ENCODE assay signal across 8 mouse cellular contexts in genomic region chr2:69205791-69206351, GRCm38 (mm10). TPM values are rescaled to one million over a fixed set of nuclear protein-coding genes. Genes with fewer than 3 reads are reported as not detected.
A peak's percentile ranks its signal among the peaks of the same experiment; 100 is the strongest.
DNase-seq lines count a peak whose midpoint lies in the region; ATAC-seq and TF ChIP-seq lines count a peak whose summit lies in the region.

TSS of gene Spc25 (minus strand) at chr2:69206194.

- H3K4me2 ChIP-seq in heart, embryonic 11.5 days: peak within 1 kb of the TSS; percentile 61
- H3K4me2 ChIP-seq in kidney, embryonic 16.5 days (replicated peaks; ENCODE audit: low read depth, low read length): peak within 1 kb of the TSS; percentile 59
- peak within 1 kb of the TSS; percentile 69 for H3K4me2 ChIP-seq in myocyte (ENCODE audit: low read depth)

- peak; percentile 99 for DNase-seq in brain, embryonic 14.5 days (ENCODE audit: low read depth)
- peak; percentile 93 for DNase-seq in liver, adult 2 months (ENCODE audit: extremely low read depth, low read depth, low spot score)
- DNase-seq in splenic B cell, adult 2 months (ENCODE audit: low read depth, low spot score): peak; percentile 97

- peak within 1 kb of the TSS; percentile 91 for H3K9ac ChIP-seq in heart, embryonic 11.5 days (ENCODE audit: low read depth, low read length)
- peak within 1 kb of the TSS; percentile 89 for H3K9ac ChIP-seq in kidney, embryonic 16.5 days (replicated peaks; ENCODE audit: low read length)
- H3K9ac ChIP-seq in liver, adult 2 months (ENCODE audit: low read depth, low read length): peak within 1 kb of the TSS; percentile 80

- H3K27me3 ChIP-seq in C2C12 (ENCODE audit: control insufficient read depth, insufficient read depth, insufficient read length): no peaks in the 10 kb centered on the region
- peaks cover 2% of the 10 kb centered on the region; the same call in 1 of the 2 replicates for H3K27me3 ChIP-seq in erythroblast, embryonic 14.5 days (ENCODE audit: control insufficient read depth)
- H3K27me3 ChIP-seq in heart, embryonic 11.5 days (ENCODE audit: control insufficient read depth, insufficient read depth, low read length): no peaks in the 10 kb centered on the region
- H3K27me3 ChIP-seq in kidney, embryonic 16.5 days (ENCODE audit: insufficient read depth, low read length): no peaks in the 10 kb centered on the region
- no peaks in the 10 kb centered on the region for H3K27me3 ChIP-seq in liver, adult 2 months (ENCODE audit: control insufficient read depth, insufficient read depth, low read length)
- no peaks in the 10 kb centered on the region for H3K27me3 ChIP-seq in myocyte (ENCODE audit: control insufficient read depth, insufficient read depth, insufficient read length)
- no peaks in the 10 kb centered on the region for H3K27me3 ChIP-seq in splenic B cell, adult 2 months (ENCODE audit: control insufficient read depth, insufficient read depth, low read length, poor library complexity, severe bottlenecking)

- WGBS in heart, embryonic 11.5 days (ENCODE audit: insufficient replicate concordance): under 1% methylated on average over 45 of the region's 46 CpGs
- WGBS in kidney, embryonic 16.5 days: under 1% methylated on average over 46 of the region's 46 CpGs
- 1% methylated on average over 46 of the region's 46 CpGs for WGBS in liver, adult 2 months

- H3K36me3 ChIP-seq in C2C12 (ENCODE audit: control insufficient read depth, insufficient read depth) (peaks cover 28% of the 10 kb centered on the region), myocyte (ENCODE audit: control insufficient read depth, insufficient read depth) (no peaks in the 10 kb centered on the region)
- H3K36me3 ChIP-seq in erythroblast, embryonic 14.5 days (ENCODE audit: control insufficient read depth): peaks cover 42% of the 10 kb centered on the region
- peaks cover 10% of the 10 kb centered on the region for H3K36me3 ChIP-seq in heart, embryonic 11.5 days (ENCODE audit: control insufficient read depth, insufficient read depth, low read length)
- peaks cover 16% of the 10 kb centered on the region for H3K36me3 ChIP-seq in kidney, embryonic 16.5 days (ENCODE audit: insufficient read depth, low read length)
- no peaks in the 10 kb centered on the region for H3K36me3 ChIP-seq in liver, adult 2 months (ENCODE audit: control insufficient read depth, insufficient read depth, low read length)
- H3K36me3 ChIP-seq in splenic B cell, adult 2 months (ENCODE audit: control insufficient read depth, insufficient read depth, low read length, poor library complexity, severe bottlenecking): no peaks in the 10 kb centered on the region

- peak; percentile 37; the same call in 1 of the 2 replicates for TF ChIP-seq POLR2A in brain, embryonic 14.5 days (IDR thresholded peaks at IDR 0.05; ENCODE audit: borderline replicate concordance, extremely low read depth, insufficient read depth, insufficient read length, poor library complexity, severe bottlenecking)
- TF ChIP-seq POLR2A in liver, adult 2 months (IDR thresholded peaks at IDR 0.05; ENCODE audit: extremely low read depth, insufficient read depth, low read length): peak; percentile 66; the same call in 1 of the 2 replicates
- TF ChIP-seq POLR2A in myocyte (IDR thresholded peaks at IDR 0.05; ENCODE audit: insufficient read length, low read depth): peak; percentile 77

- no peak for TF ChIP-seq CTCF in C2C12 (IDR thresholded peaks at IDR 0.05; ENCODE audit: control insufficient read depth, insufficient read depth, insufficient read length)
- TF ChIP-seq CTCF in brain, embryonic 14.5 days (IDR thresholded peaks at IDR 0.05; ENCODE audit: borderline replicate concordance, extremely low read depth, insufficient read depth, insufficient read length): 0 out of 2 replicates have a peak, but pooled peaks have one; percentile 7
- 0 out of 2 replicates have a peak, but pooled peaks have one; percentile 19 for TF ChIP-seq CTCF in liver, adult 2 months (IDR thresholded peaks at IDR 0.05; ENCODE audit: low read depth, low read length)

- peaks cover 16% of the 10 kb centered on the region for H3K79me3 ChIP-seq in C2C12 (ENCODE audit: low read depth)

- H3K27ac ChIP-seq in heart, embryonic 11.5 days (ENCODE audit: low read depth, low read length): peak within 1 kb of the TSS; percentile 58; the same call in 1 of the 2 replicates
- peak within 1 kb of the TSS; percentile 93 for H3K27ac ChIP-seq in kidney, embryonic 16.5 days (ENCODE audit: low read length)
- peak within 1 kb of the TSS; percentile 19; the same call in 1 of the 2 replicates for H3K27ac ChIP-seq in liver, adult 2 months (replicated peaks; ENCODE audit: insufficient read depth, low read depth, low read length)

- H3K4me3 ChIP-seq in C2C12 (ENCODE audit: insufficient read depth, poor library complexity, severe bottlenecking): peak within 1 kb of the TSS; percentile 76
- peak within 1 kb of the TSS; percentile 100 for H3K4me3 ChIP-seq in erythroblast, embryonic 14.5 days (replicated peaks)
- H3K4me3 ChIP-seq in heart, embryonic 11.5 days (ENCODE audit: low read depth, low read length): peak within 1 kb of the TSS; percentile 86
- peak within 1 kb of the TSS; percentile 93 for H3K4me3 ChIP-seq in kidney, embryonic 16.5 days (ENCODE audit: low read length)
- H3K4me3 ChIP-seq in liver, adult 2 months (ENCODE audit: insufficient read depth, low read depth, low read length): peak within 1 kb of the TSS; percentile 87
- peak within 1 kb of the TSS; percentile 64 for H3K4me3 ChIP-seq in myocyte

- H3K79me2 ChIP-seq in C2C12 (ENCODE audit: control insufficient read depth, insufficient read depth) (peaks cover 25% of the 10 kb centered on the region), myocyte (ENCODE audit: control insufficient read depth, insufficient read depth) (peaks cover 20% of the 10 kb centered on the region)
- H3K79me2 ChIP-seq in liver, adult 2 months (ENCODE audit: control insufficient read depth, insufficient read depth, low read length): no peaks in the 10 kb centered on the region

- no peaks in the 10 kb centered on the region for H3K9me3 ChIP-seq in erythroblast, embryonic 14.5 days (ENCODE audit: control insufficient read depth, low read length)
- H3K9me3 ChIP-seq in heart, embryonic 11.5 days (replicated peaks; ENCODE audit: control insufficient read depth, low read length): no peaks in the 10 kb centered on the region
- H3K9me3 ChIP-seq in kidney, embryonic 16.5 days (ENCODE audit: low read length): no peaks in the 10 kb centered on the region

- H3K4me1 ChIP-seq in erythroblast, embryonic 14.5 days (ENCODE audit: control insufficient read depth): peaks cover 18% of the 10 kb centered on the region
- H3K4me1 ChIP-seq in heart, embryonic 11.5 days (ENCODE audit: control insufficient read depth, insufficient read depth, low read length): 0 out of 2 replicates have a peak, but pooled peaks cover 2% of the 10 kb centered on the region
- peaks cover 17% of the 10 kb centered on the region for H3K4me1 ChIP-seq in kidney, embryonic 16.5 days (ENCODE audit: insufficient read depth, low read length)
- peaks cover 2% of the 10 kb centered on the region; the same call in 1 of the 2 replicates for H3K4me1 ChIP-seq in liver, adult 2 months (ENCODE audit: control insufficient read depth, insufficient read depth, low read length)

- H3ac ChIP-seq in C2C12 (ENCODE audit: control insufficient read depth, insufficient read length, low read depth) (peak within 1 kb of the TSS; percentile 99), myocyte (ENCODE audit: control insufficient read depth, insufficient read length) (peak within 1 kb of the TSS; percentile 5)

- ATAC-seq in heart, embryonic 11.5 days (replicated peaks; ENCODE audit: insufficient number of reproducible peaks, low FRiP score, low TSS enrichment): peak; percentile 99
- ATAC-seq in kidney, embryonic 16.5 days (ENCODE audit: low FRiP score, low TSS enrichment): peak; percentile 97

TF ChIP-seq in C2C12, 6 proteins besides CTCF, POLR2A, EP300 and RAD21:
- TF ChIP-seq MAX (IDR thresholded peaks at IDR 0.05) (peak; percentile 45), USF1 (IDR thresholded peaks at IDR 0.05; ENCODE audit: low read depth) (no peak)

TF ChIP-seq in myocyte, 11 proteins besides CTCF, POLR2A, EP300 and RAD21:
- TF ChIP-seq POLR2AphosphoS2 (IDR thresholded peaks at IDR 0.05; ENCODE audit: insufficient read length, low read depth) (peak; percentile 78), TCF12 (IDR thresholded peaks at IDR 0.05; ENCODE audit: insufficient read depth, poor library complexity, severe bottlenecking) (no peak), MAX (IDR thresholded peaks at IDR 0.05; ENCODE audit: low read depth) (no peak), E2F4 (IDR thresholded peaks at IDR 0.05; ENCODE audit: insufficient read depth) (peak; percentile 98), MYOG (IDR thresholded peaks at IDR 0.05; ENCODE audit: control insufficient read depth in 1 of 3, insufficient read depth in 1 of 3, insufficient read length in 2 of 3, low read depth in 2 of 3) (peak in 1 of 3 experiments; percentile 9), MYOD1 (IDR thresholded peaks at IDR 0.05; ENCODE audit: control insufficient read depth in 1 of 3, insufficient read length in 2 of 3, low read depth in 2 of 3) (no peak), USF1 (IDR thresholded peaks at IDR 0.05; ENCODE audit: low read depth) (no peak), SRF (IDR thresholded peaks at IDR 0.05; ENCODE audit: control insufficient read depth, insufficient read length, low read depth) (no peak), REST (IDR thresholded peaks at IDR 0.05; ENCODE audit: insufficient read depth, insufficient read length) (no peak), CEBPB (IDR thresholded peaks at IDR 0.05; ENCODE audit: insufficient read depth, poor library complexity, severe bottlenecking) (no peak), TCF3 (IDR thresholded peaks at IDR 0.05; ENCODE audit: insufficient read length, low read depth) (no peak)

RNA-seq across cellular contexts. Expression of gene Spc25, which starts in this region (rescaled TPM):
- polyA plus RNA-seq in C2C12 (2012; fragmentation: generic; extraction: Trizol): 29.7 TPM
- polyA plus RNA-seq in brain, embryonic 14.5 days (2012; rRNA removed): 22.3 and 37.1 TPM in 2 replicates
- 4.2 and 6.3 TPM in 2 replicates for polyA plus RNA-seq in erythroblast, embryonic 14.5 days (2012)
- polyA plus RNA-seq in heart, embryonic 11.5 days (2014; fragmentation: Nextera tagmentation; extraction: Ambion mirVana): 144 and 152 TPM in 2 replicates
- polyA plus RNA-seq in kidney, embryonic 16.5 days (2015; fragmentation: Nextera tagmentation; extraction: Ambion mirVana): 241 and 247 TPM in 2 replicates
- 3.5 and 6.4 TPM in 2 replicates for total RNA-seq in liver, adult 2 months (2014; rRNA removed)
- 0.81 and 2.2 TPM in 2 replicates for polyA plus RNA-seq in liver, adult 2 months (2012; rRNA removed)
- 16.3 TPM for polyA plus RNA-seq in myocyte (2012; fragmentation: generic; extraction: Trizol)

Comparison
In these comparisons a context has a peak if more than half of its experiments do, and no peak if none do; other contexts are left out.
1. Peak in every context shown above with its lines: DNase-seq, ATAC-seq, H3K4me3 ChIP-seq and H3K27ac ChIP-seq.
2. H3K27ac ChIP-seq: peak in every context shown above with its lines; median percentile 93 in kidney, embryonic 16.5 days; 58 in heart, embryonic 11.5 days; 19 in liver, adult 2 months.